ENCODE assay signal across 16 mouse cellular contexts in the genomic region with DNA sequence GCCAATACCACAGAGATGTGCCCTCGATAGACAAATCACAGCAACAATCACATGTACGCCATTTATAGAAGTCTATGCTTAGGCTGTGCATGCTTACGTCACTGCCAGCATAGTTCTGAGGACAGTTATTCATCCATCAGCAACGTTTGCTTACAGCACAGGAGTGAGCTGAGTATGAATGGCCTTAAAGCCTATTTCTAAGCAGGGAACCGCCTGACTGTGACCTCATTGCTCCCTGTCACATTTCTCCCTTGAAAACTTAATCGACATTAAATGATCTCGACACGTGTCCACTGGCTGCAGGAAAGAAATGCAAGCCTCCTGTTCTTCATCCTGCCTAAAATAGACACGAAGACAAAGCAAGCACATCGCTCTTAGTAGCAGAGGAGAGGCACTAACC. TPM values are rescaled to one million over a fixed set of nuclear protein-coding genes. Genes with fewer than 3 reads are reported as not detected.
DNase-seq lines count a peak whose midpoint lies in the region; ATAC-seq and TF ChIP-seq lines count a peak whose summit lies in the region.
"Had no signal": no experiment of that assay in that cellular context is flagged by ENCODE, and none has a peak within 500 bp of the region (broad histone marks: within the 10 kb centered on the region; RNA-seq: fewer than 3 reads in every experiment).

No protein-coding gene starts in this region.

- no peak overlapping the region for H3K4me2 ChIP-seq in hindbrain, embryonic 11.5 days (replicated peaks; ENCODE audit: low read depth, low read length)
- H3K4me2 ChIP-seq in hindbrain, embryonic 16.5 days (ENCODE audit: low read length), result no peak overlapping the region
- peak overlapping the region; percentile 70 for H3K4me2 ChIP-seq in myocyte (ENCODE audit: low read depth)
- H3K4me2 ChIP-seq: liver, embryonic 13.5 days had no signal

- H3K27ac ChIP-seq in heart, adult 2 months, result peak overlapping the region; percentile 52
- no peak overlapping the region for H3K27ac ChIP-seq in hindbrain, embryonic 11.5 days (ENCODE audit: low read depth, low read length)
- H3K27ac ChIP-seq in hindbrain, embryonic 16.5 days (ENCODE audit: low read depth, low read length), result no peak overlapping the region
- H3K27ac ChIP-seq: hindbrain, postnatal 0 days; liver, embryonic 13.5 days had no signal

- no peak for TF ChIP-seq CTCF in heart, adult 2 months (IDR thresholded peaks at IDR 0.05)

- H3K27me3 ChIP-seq in heart, adult 2 months (ENCODE audit: control insufficient read depth, insufficient read depth, low read length), result no peaks in the 10 kb centered on the region
- no peaks in the 10 kb centered on the region for H3K27me3 ChIP-seq in hindbrain, embryonic 11.5 days (ENCODE audit: control insufficient read depth, insufficient read depth, low read length)
- H3K27me3 ChIP-seq in hindbrain, embryonic 16.5 days (replicated peaks; ENCODE audit: control insufficient read depth, insufficient read depth, low read length), result no peaks in the 10 kb centered on the region
- H3K27me3 ChIP-seq in myocyte (ENCODE audit: control insufficient read depth, insufficient read depth, insufficient read length), result no peaks in the 10 kb centered on the region
- H3K27me3 ChIP-seq: liver, embryonic 13.5 days had no signal

- intact Hi-C loops in heart, adult 2 months (cut with DNase I), result no loop called here
- intact Hi-C loops in heart, postnatal 14 days (cut with DNase I), result no loop called here

- peaks cover 4% of the 10 kb centered on the region; the same call in 1 of the 2 replicates for H3K4me1 ChIP-seq in heart, adult 2 months (ENCODE audit: control insufficient read depth, insufficient read depth, low read length)
- H3K4me1 ChIP-seq in hindbrain, embryonic 11.5 days (replicated peaks; ENCODE audit: control insufficient read depth, insufficient read depth, low read length), result no peaks in the 10 kb centered on the region
- no peaks in the 10 kb centered on the region for H3K4me1 ChIP-seq in hindbrain, embryonic 16.5 days (ENCODE audit: control insufficient read depth, insufficient read depth, low read depth, low read length)
- H3K4me1 ChIP-seq: liver, embryonic 13.5 days had no signal

- no peak overlapping the region for H3K4me3 ChIP-seq in heart, adult 2 months
- H3K4me3 ChIP-seq in hindbrain, embryonic 11.5 days (ENCODE audit: low read depth, low read length), result no peak overlapping the region
- no peak overlapping the region for H3K4me3 ChIP-seq in hindbrain, embryonic 16.5 days (ENCODE audit: low read length)
- H3K4me3 ChIP-seq in myocyte, result no peak overlapping the region
- H3K4me3 ChIP-seq: liver, embryonic 13.5 days had no signal

- no peak overlapping the region for H3K9ac ChIP-seq in heart, adult 2 months (ENCODE audit: low read depth, low read length)
- no peak overlapping the region for H3K9ac ChIP-seq in hindbrain, embryonic 11.5 days (ENCODE audit: low read depth, low read length)
- no peak overlapping the region for H3K9ac ChIP-seq in hindbrain, embryonic 16.5 days (ENCODE audit: low read depth, low read length)
- H3K9ac ChIP-seq: liver, embryonic 13.5 days had no signal

- TF ChIP-seq POLR2A in heart, adult 2 months (IDR thresholded peaks at IDR 0.05; ENCODE audit: insufficient read depth, low read depth, low read length), result no peak
- TF ChIP-seq POLR2A in myocyte (IDR thresholded peaks at IDR 0.05; ENCODE audit: insufficient read length, low read depth), result no peak

- no peak for DNase-seq in heart, adult 2 months
- DNase-seq in heart, postnatal 14 days, result no peak
- DNase-seq in hindbrain, embryonic 11.5 days (ENCODE audit: low spot score), result no peak
- peak; percentile 19 for DNase-seq in Muller cell, postnatal 12 days (ENCODE audit: inconsistent ontology term)
- DNase-seq in left cerebral cortex, adult 11 months (ENCODE audit: low spot score), result no peak
- no peak for DNase-seq in layer of hippocampus, adult 11-12 months (ENCODE audit: low spot score)
- DNase-seq: cerebellum, adult 11 months; cerebellum, postnatal 36 days; kidney, postnatal 25 days; layer of hippocampus, postnatal 36 days; left cerebral cortex, postnatal 4 days; liver, embryonic 13.5 days; lung, postnatal 14 days had no signal

- H3ac ChIP-seq in myocyte (ENCODE audit: control insufficient read depth, insufficient read length), result no peak overlapping the region

- ATAC-seq in hindbrain, embryonic 11.5 days (ENCODE audit: low FRiP score), result 0 out of 2 replicates have a peak, but pooled peaks have one; percentile 33
- ATAC-seq in hindbrain, embryonic 16.5 days, result no peak
- ATAC-seq: hindbrain, postnatal 0 days had no signal

- H3K79me2 ChIP-seq in heart, adult 2 months (replicated peaks; ENCODE audit: control insufficient read depth, insufficient read depth, low read length), result no peaks in the 10 kb centered on the region
- H3K79me2 ChIP-seq in myocyte (ENCODE audit: control insufficient read depth, insufficient read depth), result no peaks in the 10 kb centered on the region

- no peaks in the 10 kb centered on the region; the same call in 1 of the 2 replicates for H3K9me3 ChIP-seq in hindbrain, embryonic 11.5 days (ENCODE audit: control insufficient read depth, low read length)
- H3K9me3 ChIP-seq in hindbrain, embryonic 16.5 days (ENCODE audit: control insufficient read depth, low read length), result peaks cover 4% of the 10 kb centered on the region
- H3K9me3 ChIP-seq: liver, embryonic 13.5 days had no signal

- no peak for TF ChIP-seq EP300 in heart, adult 2 months (IDR thresholded peaks at IDR 0.05; ENCODE audit: insufficient read depth, low read depth, low read length)

- no peaks in the 10 kb centered on the region for H3K36me3 ChIP-seq in heart, adult 2 months (ENCODE audit: control insufficient read depth, insufficient read depth, low read length)
- no peaks in the 10 kb centered on the region for H3K36me3 ChIP-seq in hindbrain, embryonic 11.5 days (ENCODE audit: control insufficient read depth, insufficient read depth, low read length)
- no peaks in the 10 kb centered on the region for H3K36me3 ChIP-seq in hindbrain, embryonic 16.5 days (ENCODE audit: control insufficient read depth, insufficient read depth, low read length)
- no peaks in the 10 kb centered on the region for H3K36me3 ChIP-seq in myocyte (ENCODE audit: control insufficient read depth, insufficient read depth)
- H3K36me3 ChIP-seq: liver, embryonic 13.5 days had no signal

- WGBS in heart, adult 2 months, result 49% methylated on average over 10 of the region's 10 CpGs
- 70% methylated on average over 10 of the region's 10 CpGs for WGBS in hindbrain, embryonic 11.5 days
- WGBS in hindbrain, embryonic 16.5 days, result 67% methylated on average over 10 of the region's 10 CpGs

TF ChIP-seq in myocyte, 11 proteins besides CTCF, POLR2A, EP300 and RAD21:
- TF ChIP-seq MYOD1 (IDR thresholded peaks at IDR 0.05; ENCODE audit: control insufficient read depth in 1 of 3, insufficient read length in 2 of 3, low read depth in 2 of 3) (no peak), REST (IDR thresholded peaks at IDR 0.05; ENCODE audit: insufficient read depth, insufficient read length) (no peak), MAX (IDR thresholded peaks at IDR 0.05; ENCODE audit: low read depth) (no peak), POLR2AphosphoS2 (IDR thresholded peaks at IDR 0.05; ENCODE audit: insufficient read length, low read depth) (no peak), USF1 (IDR thresholded peaks at IDR 0.05; ENCODE audit: low read depth) (no peak), SRF (IDR thresholded peaks at IDR 0.05; ENCODE audit: control insufficient read depth, insufficient read length, low read depth) (no peak), CEBPB (IDR thresholded peaks at IDR 0.05; ENCODE audit: insufficient read depth, poor library complexity, severe bottlenecking) (no peak), TCF3 (IDR thresholded peaks at IDR 0.05; ENCODE audit: insufficient read length, low read depth) (no peak), MYOG (IDR thresholded peaks at IDR 0.05; ENCODE audit: control insufficient read depth in 1 of 3, insufficient read depth in 1 of 3, insufficient read length in 2 of 3, low read depth in 2 of 3) (no peak)

RNA-seq across cellular contexts. Expression of gene Otogl, which starts 5.5 kb away (rescaled TPM):
- under 1 TPM in 1 of 2 experiments, not detected in 1; 0.07 TPM for total RNA-seq in heart, adult 2 months (2021)
- 0.02 and 0.09 TPM in 2 replicates for polyA plus RNA-seq in heart, adult 2 months (2012; rRNA removed)
- under 1 TPM; 0.07 TPM for total RNA-seq in heart, postnatal 14 days (2021)
- polyA plus RNA-seq in hindbrain, embryonic 11.5 days (2014; fragmentation: Nextera tagmentation; extraction: Ambion mirVana), result 0.07 and 0.25 TPM in 2 replicates
- polyA plus RNA-seq in hindbrain, embryonic 16.5 days (2015; fragmentation: Nextera tagmentation; extraction: Ambion mirVana), result 0.04 and 0.06 TPM in 2 replicates
- polyA plus RNA-seq in myocyte (2012; fragmentation: generic; extraction: Trizol), result 0.06 TPM
